Mouse (Mus musculus): ENCODE measurements around the gene Ddx43.

The Ddx43 gene

GRCm38 (mm10) chr9:78447973-78448873, 52.6 kb downstream of the Ddx43 start, which contains the start of the genes Mto1 and Gm17324:
Gene Mto1, plus strand, starts transcription at chr9:78448208.
Gene Gm17324, minus strand, starts transcription at chr9:78448786.
- DNase-seq, result peak; percentile 86 to 95

GRCm38 (mm10) chr9:78450404-78450803, 54.8 kb downstream of the Ddx43 start:
- DNase-seq, result peak in 1 of 2 experiments; percentile 39

GRCm38 (mm10) chr9:78451382-78451781, 55.8 kb downstream of the Ddx43 start:
- no peak for DNase-seq

- DNase-seq, result no peak
These were observed 61.4 kb downstream of the Ddx43 start for GRCm38 (mm10) chr9:78457026-78457425.

- no peak for DNase-seq
These were observed 67.8 kb downstream of the Ddx43 start for GRCm38 (mm10) chr9:78463337-78463736.

GRCm38 (mm10) chr9:78465725-78466124, 70.1 kb downstream of the Ddx43 start:
- DNase-seq, result no peak
